Mouse (Mus musculus) layer of hippocampus, adult 2 months (tissue): ENCODE results near the gene Tom1l2. TPM values are rescaled to one million over a fixed set of nuclear protein-coding genes. Genes with fewer than 3 reads are reported as not detected.
A peak's percentile ranks its signal among the peaks of the same experiment; 100 is the strongest.

Source experiments
- DNase-seq, 2 experiments: peaks; one replicate each; pipeline ENCODE4 v3.0.0; 2022; ENCODE audit warnings: low spot score in 2 of 2
- H3K27ac ChIP-seq: fragments of 200-600 bp; 2 replicates; pipeline ENCODE4 v1.8.1; 2022
- H3K4me3 ChIP-seq: fragments of 200-600 bp; 2 replicates; pipeline ENCODE4 v1.8.1; 2022; ENCODE audit warnings: mild to moderate bottlenecking
- CTCF ChIP-seq: fragments of 200-600 bp; conservative IDR thresholded peaks from 2 replicates; pipeline ENCODE4 v1.8.1; 2022; ENCODE audit warnings: antibody characterized with exemption, mild to moderate bottlenecking, moderate library complexity
- total RNA-seq, 2 experiments: library from RNA; stranded (reverse); gene quantifications; 2 replicates each; pipeline ENCODE4 v1.2.3; 2021

Gene Tom1l2
- total RNA-seq, 2 experiments from 2014 or later = 180 to 189 TPM

- TF ChIP-seq CTCF = peak; percentile 21
- DNase-seq = peak; percentile 82 to 86
- Histone ChIP-seq H3K27ac (peak overlapping the region; percentile 90), H3K4me3 (peak overlapping the region; percentile 57)
Observed at GRCm38 (mm10) chr11:60209217-60209932, 143.3 kb downstream of the Tom1l2 start.

- H3K27ac ChIP-seq = peak overlapping the region; percentile 90
- no peak for DNase-seq
- no peak for TF ChIP-seq CTCF
- peak overlapping the region; percentile 57 for H3K4me3 ChIP-seq
Observed at GRCm38 (mm10) chr11:60208712-60209111, 144.0 kb downstream of the Tom1l2 start.

GRCm38 (mm10) chr11:60208201-60208600 is 144.5 kb downstream of the Tom1l2 start:
- no peak for DNase-seq
- TF ChIP-seq CTCF = no peak
- H3K27ac ChIP-seq = peak overlapping the region; percentile 90; the same call in 1 of the 2 replicates
- H3K4me3 ChIP-seq = peak overlapping the region; percentile 57

- Histone ChIP-seq H3K4me3 (no peak overlapping the region), H3K27ac (no peak overlapping the region)
- no peak for DNase-seq
- no peak for TF ChIP-seq CTCF
Observed at GRCm38 (mm10) chr11:60206207-60206606, 146.5 kb downstream of the Tom1l2 start.

GRCm38 (mm10) chr11:60205026-60205425 is 147.7 kb downstream of the Tom1l2 start:
- Histone ChIP-seq H3K4me3 (no peak overlapping the region), H3K27ac (no peak overlapping the region)
- no peak for TF ChIP-seq CTCF
- DNase-seq = no peak

GRCm38 (mm10) chr11:60202710-60203638 is 149.7 kb downstream of the Tom1l2 start:
- Histone ChIP-seq H3K27ac (peak overlapping the region; percentile 20; the same call in 1 of the 2 replicates), H3K4me3 (no peak overlapping the region)
- no peak for TF ChIP-seq CTCF
- DNase-seq = no peak

GRCm38 (mm10) chr11:60200384-60200783 is 152.3 kb downstream of the Tom1l2 start:
- no peak for DNase-seq
- TF ChIP-seq CTCF = no peak
- H3K27ac ChIP-seq = peak overlapping the region; percentile 67
- H3K4me3 ChIP-seq = no peak overlapping the region

- peak; percentile 90 to 95 for DNase-seq
- H3K4me3 ChIP-seq = peak overlapping the region; percentile 1; the same call in 1 of the 2 replicates
- peak; percentile 100 for TF ChIP-seq CTCF
- peak overlapping the region; percentile 67 for H3K27ac ChIP-seq
Observed at GRCm38 (mm10) chr11:60199702-60200184, 153.0 kb downstream of the Tom1l2 start.

- no peak overlapping the region for H3K4me3 ChIP-seq
- DNase-seq = no peak
- peak overlapping the region; percentile 55 for H3K27ac ChIP-seq
- no peak for TF ChIP-seq CTCF
Observed at GRCm38 (mm10) chr11:60198651-60199050, 154.1 kb downstream of the Tom1l2 start.

- Histone ChIP-seq H3K27ac (peak overlapping the region; percentile 55), H3K4me3 (no peak overlapping the region)
- no peak for TF ChIP-seq CTCF
- DNase-seq = no peak
Observed at GRCm38 (mm10) chr11:60197998-60198619, 154.6 kb downstream of the Tom1l2 start.

- no peak overlapping the region for H3K27ac ChIP-seq
Observed at GRCm38 (mm10) chr11:60196344-60196743, 156.4 kb downstream of the Tom1l2 start.

GRCm38 (mm10) chr11:60195108-60195507 is 157.6 kb downstream of the Tom1l2 start:
- TF ChIP-seq CTCF = peak; percentile 76
- H3K4me3 ChIP-seq = no peak overlapping the region
- DNase-seq = no peak
- 0 out of 2 replicates have a peak overlapping the region, but pooled peaks have one; percentile 18 for H3K27ac ChIP-seq

More at GRCm38 (mm10) chr11:60196344-60196743, 156.4 kb downstream of the Tom1l2 start:
- DNase-seq = no peak
- TF ChIP-seq CTCF = no peak
- H3K4me3 ChIP-seq = no peak overlapping the region
